Mouse (Mus musculus): ENCODE data around the gene Gnmt.

DNA sequence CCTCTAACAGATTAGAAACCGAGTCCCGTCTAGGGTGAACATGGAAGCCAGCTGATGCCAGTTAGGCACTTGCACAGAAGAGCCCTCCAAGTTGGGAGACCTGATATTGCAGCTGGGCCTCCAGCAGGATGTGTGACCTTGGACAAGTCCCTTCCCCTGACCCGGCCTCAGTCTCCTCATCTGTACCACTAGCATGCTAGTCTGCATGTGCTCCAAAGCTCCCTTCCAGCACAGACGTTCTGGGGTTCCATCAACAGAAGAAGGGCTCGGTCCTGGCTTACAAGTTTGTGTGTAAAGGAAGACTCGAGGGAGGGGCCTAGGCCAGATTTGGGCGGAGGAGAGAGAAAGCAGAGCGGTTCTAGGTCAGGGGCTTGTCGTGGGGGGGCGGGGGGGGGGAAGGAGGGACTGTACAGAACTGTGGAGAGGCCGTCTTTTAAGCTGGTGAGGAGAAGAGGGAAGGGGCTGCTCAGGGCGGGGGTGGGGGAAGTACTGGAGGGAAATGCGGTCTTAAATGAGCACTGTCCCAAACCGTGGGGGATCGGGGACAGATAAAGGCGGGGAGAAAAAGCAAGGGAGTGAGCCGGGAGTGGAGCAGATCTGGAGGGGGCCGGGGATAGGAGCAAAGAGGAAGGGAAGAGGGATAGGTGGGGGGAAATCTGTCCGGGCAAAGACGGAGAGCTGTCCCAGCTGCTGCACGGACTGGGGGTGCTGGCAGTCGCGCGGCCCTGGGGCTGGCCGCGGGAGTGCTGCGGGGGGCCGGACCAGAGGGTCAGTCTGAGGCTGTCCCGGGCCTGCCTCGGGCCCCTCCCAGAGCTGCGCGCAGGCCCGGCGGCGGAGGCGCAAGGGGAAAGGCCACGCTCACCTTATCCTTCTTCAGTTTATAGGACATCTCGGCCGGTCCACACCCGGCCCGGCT lies 24.7 kb downstream of the Gnmt start:
- TF ChIP-seq USF1 (IDR thresholded peaks at IDR 0.05; ENCODE audit: low read depth, low read length) (no peak), MYC (IDR thresholded peaks at IDR 0.05; ENCODE audit: low read depth, low read length) (no peak), TAL1 (IDR thresholded peaks at IDR 0.05; ENCODE audit: low read length) (no peak), CTCF (IDR thresholded peaks at IDR 0.05 in 2 of 3, conservative IDR thresholded peaks at IDR 0.05 in 1 of 3; ENCODE audit: control insufficient read depth in 1 of 3, insufficient read depth in 1 of 3, low read depth in 2 of 3, low read length in 3 of 3, poor library complexity in 1 of 3, severe bottlenecking in 1 of 3) (no peak), MEF2A (IDR thresholded peaks at IDR 0.05; ENCODE audit: extremely low read depth, insufficient replicate concordance, low read depth, low read length, poor library complexity, severe bottlenecking) (no peak), GABPA (IDR thresholded peaks at IDR 0.05; ENCODE audit: low read depth, low read length) (no peak), RCOR1 (IDR thresholded peaks at IDR 0.05; ENCODE audit: low read depth, low read length) (no peak), POLR2A (IDR thresholded peaks at IDR 0.05; ENCODE audit: control insufficient read depth in 1 of 2, insufficient read depth in 1 of 2, low read depth in 1 of 2, low read length in 2 of 2, poor library complexity in 1 of 2) (no peak; a peak in 1 of 4 replicates)
